11 mouse cellular contexts compared by ENCODE assay signal in the genomic region with DNA sequence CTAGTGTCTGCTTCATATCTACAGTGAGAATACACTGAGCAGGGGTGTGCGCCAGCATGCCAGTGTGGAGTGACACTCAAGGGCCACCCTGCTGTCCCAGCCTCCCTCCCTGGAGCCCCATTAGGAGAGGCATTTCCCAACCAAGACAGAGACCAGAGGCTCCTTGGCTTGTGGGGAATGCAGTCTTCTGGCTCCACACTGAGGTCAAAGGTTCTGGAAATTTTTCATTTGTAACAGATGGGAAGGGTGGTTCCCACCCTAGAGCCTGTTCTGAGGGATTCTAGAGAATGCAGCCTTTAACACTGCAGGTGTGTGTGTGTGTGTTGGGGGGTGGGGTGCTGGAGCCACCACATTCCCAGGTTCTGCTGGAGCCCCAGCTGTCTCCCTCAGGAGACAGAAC. TPM values are rescaled to one million over a fixed set of nuclear protein-coding genes. Genes with fewer than 3 reads are reported as not detected.
DNase-seq lines count a peak whose midpoint lies in the region; ATAC-seq and TF ChIP-seq lines count a peak whose summit lies in the region.
"Had no signal": no experiment of that assay in that cellular context is flagged by ENCODE, and none has a peak within 500 bp of the region (broad histone marks: within the 10 kb centered on the region; RNA-seq: fewer than 3 reads in every experiment).

No protein-coding gene starts in this region.

- H3K36me3 ChIP-seq in heart, adult 2 months (ENCODE audit: control insufficient read depth, insufficient read depth, low read length): no peaks in the 10 kb centered on the region
- no peaks in the 10 kb centered on the region for H3K36me3 ChIP-seq in limb, embryonic 10.5 days
- H3K36me3 ChIP-seq in small intestine, adult 2 months (ENCODE audit: control insufficient read depth, insufficient read depth, low read length): peaks cover 16% of the 10 kb centered on the region
- no peaks in the 10 kb centered on the region for H3K36me3 ChIP-seq in midbrain, postnatal 0 days (ENCODE audit: insufficient read depth, low read length)
- H3K36me3 ChIP-seq: embryonic facial prominence, embryonic 13.5 days; limb, embryonic 15.5 days had no signal

- H3K4me3 ChIP-seq in heart, adult 2 months: no peak overlapping the region
- H3K4me3 ChIP-seq in limb, embryonic 10.5 days: no peak overlapping the region
- H3K4me3 ChIP-seq in small intestine, adult 2 months (ENCODE audit: low read depth, low read length): no peak overlapping the region
- H3K4me3 ChIP-seq in midbrain, postnatal 0 days (ENCODE audit: low read depth, low read length): no peak overlapping the region
- H3K4me3 ChIP-seq: embryonic facial prominence, embryonic 13.5 days; limb, embryonic 15.5 days had no signal

- H3K79me2 ChIP-seq in heart, adult 2 months (replicated peaks; ENCODE audit: control insufficient read depth, insufficient read depth, low read length): no peaks in the 10 kb centered on the region

- no peaks in the 10 kb centered on the region for H3K27me3 ChIP-seq in heart, adult 2 months (ENCODE audit: control insufficient read depth, insufficient read depth, low read length)
- H3K27me3 ChIP-seq in limb, embryonic 10.5 days (ENCODE audit: low read depth, poor library complexity, severe bottlenecking): no peaks in the 10 kb centered on the region
- no peaks in the 10 kb centered on the region for H3K27me3 ChIP-seq in small intestine, adult 2 months (ENCODE audit: control insufficient read depth, insufficient read depth, low read length)
- no peaks in the 10 kb centered on the region for H3K27me3 ChIP-seq in midbrain, postnatal 0 days (ENCODE audit: insufficient read depth, low read length)
- H3K27me3 ChIP-seq: limb, embryonic 15.5 days had no signal

- TF ChIP-seq POLR2A in heart, adult 2 months (IDR thresholded peaks at IDR 0.05; ENCODE audit: insufficient read depth, low read depth, low read length): no peak
- no peak for TF ChIP-seq POLR2A in small intestine, adult 2 months (IDR thresholded peaks at IDR 0.05; ENCODE audit: low read depth, low read length)

- no peak overlapping the region for H3K4me2 ChIP-seq in midbrain, postnatal 0 days (ENCODE audit: low read depth, low read length, poor library complexity, severe bottlenecking)
- H3K4me2 ChIP-seq: embryonic facial prominence, embryonic 13.5 days; limb, embryonic 15.5 days had no signal

- H3K9me3 ChIP-seq in limb, embryonic 10.5 days (replicated peaks): no peaks in the 10 kb centered on the region
- H3K9me3 ChIP-seq in midbrain, postnatal 0 days (ENCODE audit: low read length): no peaks in the 10 kb centered on the region
- H3K9me3 ChIP-seq: embryonic facial prominence, embryonic 13.5 days; limb, embryonic 15.5 days had no signal

- TF ChIP-seq CTCF in heart, adult 2 months (IDR thresholded peaks at IDR 0.05): no peak
- TF ChIP-seq CTCF in small intestine, adult 2 months (IDR thresholded peaks at IDR 0.05; ENCODE audit: extremely low read depth, insufficient read length, insufficient replicate concordance, low read depth, low read length): no peak
- no peak for TF ChIP-seq CTCF in midbrain, postnatal 0 days (IDR thresholded peaks at IDR 0.05)

- peaks cover 11% of the 10 kb centered on the region for H3K4me1 ChIP-seq in heart, adult 2 months (ENCODE audit: control insufficient read depth, insufficient read depth, low read length)
- H3K4me1 ChIP-seq in limb, embryonic 10.5 days: peaks cover 35% of the 10 kb centered on the region
- H3K4me1 ChIP-seq in small intestine, adult 2 months (ENCODE audit: control insufficient read depth, insufficient read depth, insufficient read length, low read length): peaks cover 26% of the 10 kb centered on the region
- H3K4me1 ChIP-seq in midbrain, postnatal 0 days (ENCODE audit: insufficient read depth, low read length): no peaks in the 10 kb centered on the region

- peak overlapping the region; percentile 16 for H3K27ac ChIP-seq in heart, adult 2 months
- 0 out of 2 replicates have a peak overlapping the region, but pooled peaks have one; percentile 19 for H3K27ac ChIP-seq in limb, embryonic 10.5 days
- peak overlapping the region; percentile 23; the same call in 1 of the 2 replicates for H3K27ac ChIP-seq in small intestine, adult 2 months (ENCODE audit: insufficient read depth, low read depth, low read length)
- H3K27ac ChIP-seq in midbrain, postnatal 0 days (ENCODE audit: low read depth, low read length): no peak overlapping the region
- H3K27ac ChIP-seq: embryonic facial prominence, embryonic 13.5 days; limb, embryonic 15.5 days had no signal

- DNase-seq in heart, adult 2 months: peak in 1 of 2 experiments; percentile 27
- DNase-seq in heart, postnatal 25 days (ENCODE audit: low spot score): no peak
- peak; percentile 36 for DNase-seq in forelimb bud, embryonic 11.5 days (ENCODE audit: low read depth, low spot score)
- DNase-seq in limb, embryonic 10.5 days (ENCODE audit: low spot score): no peak
- DNase-seq in midbrain, postnatal 0 days (ENCODE audit: low spot score): no peak
- DNase-seq: gastrocnemius, postnatal 10 days had no signal

- no peak overlapping the region for H3K9ac ChIP-seq in heart, adult 2 months (ENCODE audit: low read depth, low read length)
- H3K9ac ChIP-seq in midbrain, postnatal 0 days (replicated peaks; ENCODE audit: low read length, poor library complexity, severe bottlenecking): no peak overlapping the region
- H3K9ac ChIP-seq: embryonic facial prominence, embryonic 13.5 days; limb, embryonic 15.5 days had no signal

- WGBS in heart, adult 2 months: 72% methylated on average over 1 of the region's 1 CpGs
- 83% methylated on average over 1 of the region's 1 CpGs for WGBS in limb, embryonic 10.5 days
- 50% methylated on average over 1 of the region's 1 CpGs for WGBS in small intestine, adult 2 months
- WGBS in midbrain, postnatal 0 days: 83% methylated on average over 1 of the region's 1 CpGs

- no peak for ATAC-seq in megakaryocyte-erythroid progenitor cell, adult 5-6 weeks (replicated peaks; ENCODE audit: low FRiP score, low TSS enrichment, poor library complexity, severe bottlenecking)
- no peak for ATAC-seq in midbrain, postnatal 0 days (ENCODE audit: low FRiP score)
- no peak for ATAC-seq in inflammation-experienced regulatory T-cells, adult 6 months

- intact Hi-C loops in heart, adult 2 months (cut with DNase I): loop anchor here (2.0 kb wide), 1 partner anchor 15 kb away; no protein-coding TSS in a partner anchor
- intact Hi-C loops in heart, postnatal 25 days (cut with DNase I): no loop called here

- no peak for TF ChIP-seq EP300 in heart, adult 2 months (IDR thresholded peaks at IDR 0.05; ENCODE audit: insufficient read depth, low read depth, low read length)

RNA-seq across cellular contexts. Expression of gene C130074G19Rik, which starts 11.5 kb away (rescaled TPM):
- total RNA-seq in heart, adult 2 months (2021): 10 to 100 TPM; 13.5 to 18.8 TPM
- 7.3 and 10.7 TPM in 2 replicates for polyA plus RNA-seq in heart, adult 2 months (2012; rRNA removed)
- total RNA-seq in heart, postnatal 25 days (2021): 10 to 100 TPM; 17.4 to 18.0 TPM
- polyA plus RNA-seq in limb, embryonic 10.5 days (2016; fragmentation: Nextera tagmentation; extraction: Ambion mirVana): 0.48 and 0.64 TPM in 2 replicates
- polyA plus RNA-seq in small intestine, adult 2 months (2012; rRNA removed): 16.2 and 45.1 TPM in 2 replicates
- total RNA-seq in megakaryocyte-erythroid progenitor cell, adult 5-6 weeks (2014; fragmentation: Nextera tagmentation): not detected in 2 replicates
- total RNA-seq in megakaryocyte-erythroid progenitor cell, adult 5-6 weeks (2017): not detected in 2 replicates
- 6.6 and 7.1 TPM in 2 replicates for total RNA-seq in midbrain, postnatal 0 days (2014; rRNA removed)
- 0.55 and 0.85 TPM in 2 replicates for polyA plus RNA-seq in midbrain, postnatal 0 days (2015; fragmentation: Nextera tagmentation; extraction: Ambion mirVana)
- polyA plus RNA-seq in inflammation-experienced regulatory T-cells, adult 6 months (2017; shearing (Covaris generic)): not detected

RNA-seq across cellular contexts. Expression of gene Marc2, which starts 25.3 kb away (rescaled TPM):
- 100 to 1,000 TPM; 106 to 146 TPM for total RNA-seq in heart, adult 2 months (2021)
- polyA plus RNA-seq in heart, adult 2 months (2012; rRNA removed): 41.6 and 56.6 TPM in 2 replicates
- 100 to 1,000 TPM; 106 to 111 TPM for total RNA-seq in heart, postnatal 25 days (2021)
- polyA plus RNA-seq in limb, embryonic 10.5 days (2016; fragmentation: Nextera tagmentation; extraction: Ambion mirVana): 68.9 and 84.4 TPM in 2 replicates
- 332 and 352 TPM in 2 replicates for polyA plus RNA-seq in small intestine, adult 2 months (2012; rRNA removed)
- total RNA-seq in megakaryocyte-erythroid progenitor cell, adult 5-6 weeks (2014; fragmentation: Nextera tagmentation): 166 and 271 TPM in 2 replicates
- 101 and 114 TPM in 2 replicates for total RNA-seq in megakaryocyte-erythroid progenitor cell, adult 5-6 weeks (2017)
- 46.3 and 56.1 TPM in 2 replicates for total RNA-seq in midbrain, postnatal 0 days (2014; rRNA removed)
- 121 and 124 TPM in 2 replicates for polyA plus RNA-seq in midbrain, postnatal 0 days (2015; fragmentation: Nextera tagmentation; extraction: Ambion mirVana)
- polyA plus RNA-seq in inflammation-experienced regulatory T-cells, adult 6 months (2017; shearing (Covaris generic)): 10 to 100 TPM; 22.0 to 38.0 (median 29.2) TPM
